Mouse (Mus musculus) CD4-positive naive resting alpha-beta T cell, adult 57 days (primary cell): ENCODE results near the gene Csn2. TPM values are rescaled to one million over a fixed set of nuclear protein-coding genes. Genes with fewer than 3 reads are reported as not detected.

Source experiments
- total RNA-seq: library from RNA; stranded (reverse); gene quantifications from one replicate; pipeline ENCODE4 v1.2.4, GENCODE M21; 2023

The Csn2 gene
- total RNA-seq: not detected

GRCm38 (mm10) chr5:87699530-87699929, at the start of gene Csn2:
TSS of gene Csn2 (minus strand) at chr5:87699630.

GRCm38 (mm10) chr5:87665908-87666307, 33.5 kb downstream of the Csn2 start, which contains the start of gene Csn1s1:
TSS of gene Csn1s1 (plus strand) at chr5:87666208.

Other genes starting within 250 kb of the Csn2 start
- not detected for gene Ugt2a2, start 217.4 kb downstream of the Csn2 start, total RNA-seq
- gene Gm43638, start 212.8 kb downstream of the Csn2 start, total RNA-seq: not detected
- gene Ugt2a1, start 208.8 kb downstream of the Csn2 start, total RNA-seq: not detected
- not detected for gene Sult1b1, start 161.4 kb downstream of the Csn2 start, total RNA-seq
- not detected for gene Sult1d1, start 130.6 kb downstream of the Csn2 start, total RNA-seq
- not detected for gene Sult1e1, start 108.0 kb downstream of the Csn2 start, total RNA-seq
- gene Csn1s1, start 33.4 kb downstream of the Csn2 start, total RNA-seq: not detected
- gene Csn1s2a, start 74.9 kb upstream of the Csn2 start, total RNA-seq: not detected
- gene Csn1s2b, start 108.5 kb upstream of the Csn2 start, total RNA-seq: not detected
- gene Prr27, start 126.1 kb upstream of the Csn2 start, total RNA-seq: not detected
- gene Odam, start 185.4 kb upstream of the Csn2 start, total RNA-seq: not detected
- gene Csn3, start 225.9 kb upstream of the Csn2 start, total RNA-seq: not detected